Mouse (Mus musculus) megakaryocyte, embryonic 14.5 days (primary cell): Measurements from ENCODE around the gene Mta2.

Experiments
- FLI1 ChIP-seq: IDR thresholded peaks from 2 replicates; pipeline ENCODE4 v1.6.1; 2012; ENCODE audit warnings: low read length, inconsistent platforms, mixed read lengths
- GATA1 ChIP-seq: IDR thresholded peaks from 3 replicates; pipeline ENCODE4 v1.6.1; 2012; ENCODE audit warnings: mixed read lengths, low read length, inconsistent platforms, borderline replicate concordance

GRCm38 (mm10) chr19:8990432-8991102, 48.9 kb downstream of the Mta2 start:
- no peak for TF ChIP-seq GATA1
- no peak for TF ChIP-seq FLI1
